Mouse (Mus musculus) adrenal gland, adult (tissue): Measurements from ENCODE around the gene Ell3.

ENCODE experiments used
- DNase-seq, 2 experiments: peaks; one replicate each; pipeline ENCODE4 v3.0.0; 2022 to 2023; ENCODE audit warnings: low spot score in 1 of 2; ENCODE audit not compliant: inconsistent age in 2 of 2

Gene Ell3

DNA sequence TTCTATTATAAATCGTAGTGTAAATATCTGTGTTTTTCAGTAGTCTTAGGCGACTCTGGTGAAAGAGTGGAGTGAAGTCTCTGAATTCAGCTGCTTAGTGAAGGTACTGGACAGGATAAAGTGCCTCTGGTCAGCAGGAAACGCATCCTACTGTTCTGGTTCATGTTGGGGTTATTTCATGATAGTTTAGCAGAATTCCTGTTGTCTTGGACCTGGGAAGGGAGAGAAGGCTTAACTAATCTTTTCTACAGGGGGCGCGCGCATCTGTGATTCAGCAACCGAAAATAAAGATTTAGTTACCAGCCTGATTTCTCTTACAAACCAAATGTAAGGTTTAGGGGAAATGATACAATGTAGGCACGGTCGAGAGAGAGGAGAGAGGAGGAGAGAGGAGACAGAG lies 4.1 kb upstream of the Ell3 start:
- peak; percentile 54 to 84 for DNase-seq

DNA sequence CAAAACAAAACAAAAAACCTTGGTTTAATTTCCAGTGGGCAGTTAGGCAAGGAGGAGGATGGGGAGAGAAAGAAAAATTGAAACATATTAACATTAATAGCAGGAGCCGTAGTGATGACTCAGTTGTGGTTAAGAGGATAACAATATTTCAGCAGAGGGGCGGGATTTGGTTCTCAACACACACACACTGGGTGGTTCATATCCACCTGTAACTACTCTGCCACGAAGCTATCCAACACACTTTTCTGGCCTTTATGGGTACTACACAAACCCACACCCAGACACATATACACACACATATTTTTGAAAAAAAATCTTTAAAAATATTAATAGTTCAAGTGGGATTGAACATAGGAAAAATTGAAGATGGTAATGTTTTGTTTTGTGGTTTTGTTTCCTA lies 2.9 kb upstream of the Ell3 start:
- DNase-seq, result peak in 1 of 2 experiments; percentile 48

DNA sequence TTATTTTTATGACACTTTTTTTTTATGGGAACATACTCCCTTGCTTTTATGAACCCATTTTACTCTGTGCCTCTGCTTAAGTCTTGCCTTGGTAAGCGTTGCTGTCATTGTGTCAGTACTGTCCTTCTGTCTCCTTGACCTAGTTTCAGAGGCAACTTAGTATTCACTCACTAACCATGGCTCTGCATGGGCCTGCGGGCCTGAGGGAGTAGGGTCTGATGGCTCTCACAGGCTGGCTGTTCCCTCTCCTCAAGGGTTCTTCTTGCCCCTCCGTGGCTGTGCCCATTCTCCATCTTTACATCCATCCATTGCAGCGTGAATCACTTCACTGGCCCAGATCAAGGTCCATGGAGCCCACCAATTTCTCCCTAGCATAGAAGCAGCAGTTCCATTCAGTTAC lies 2.4 kb upstream of the Ell3 start:
- peak; percentile 30 to 67 for DNase-seq

DNA sequence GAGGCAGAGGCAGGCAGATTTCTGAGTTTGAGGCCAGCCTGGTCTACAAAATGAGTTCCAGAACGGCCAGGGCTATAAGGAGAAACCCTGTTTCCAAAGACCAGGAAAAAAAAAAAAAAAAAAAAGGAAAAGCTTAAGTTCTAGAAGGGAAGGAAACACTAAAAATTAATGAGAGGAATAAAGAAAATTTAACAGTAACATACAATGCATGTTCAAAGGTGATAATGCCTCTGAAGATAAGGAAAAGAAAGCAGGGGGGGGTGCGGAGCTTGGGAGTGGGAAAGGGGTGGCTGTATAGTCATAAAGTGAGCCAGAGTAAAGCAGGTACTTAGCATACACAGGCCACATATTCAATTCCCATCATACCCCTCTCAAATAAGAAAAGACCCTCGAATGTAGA lies 1.0 kb upstream of the Ell3 start:
- no peak for DNase-seq

DNA sequence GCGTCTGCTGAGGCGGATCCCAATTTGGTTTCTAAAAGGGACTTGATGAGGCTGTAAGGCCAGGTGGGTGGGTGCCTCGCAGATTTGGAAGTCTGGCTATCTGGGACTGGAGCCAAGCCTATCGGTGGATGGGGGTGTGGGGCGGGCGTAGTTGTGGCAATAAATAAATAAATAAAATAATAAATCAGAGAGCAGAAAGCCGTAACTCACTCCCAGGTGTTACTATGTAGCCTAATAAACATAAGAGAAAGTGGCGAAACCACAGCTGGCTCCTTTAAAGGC lies 1.1 kb downstream of the Ell3 start:
- DNase-seq, result peak in 1 of 2 experiments; percentile 30

DNA sequence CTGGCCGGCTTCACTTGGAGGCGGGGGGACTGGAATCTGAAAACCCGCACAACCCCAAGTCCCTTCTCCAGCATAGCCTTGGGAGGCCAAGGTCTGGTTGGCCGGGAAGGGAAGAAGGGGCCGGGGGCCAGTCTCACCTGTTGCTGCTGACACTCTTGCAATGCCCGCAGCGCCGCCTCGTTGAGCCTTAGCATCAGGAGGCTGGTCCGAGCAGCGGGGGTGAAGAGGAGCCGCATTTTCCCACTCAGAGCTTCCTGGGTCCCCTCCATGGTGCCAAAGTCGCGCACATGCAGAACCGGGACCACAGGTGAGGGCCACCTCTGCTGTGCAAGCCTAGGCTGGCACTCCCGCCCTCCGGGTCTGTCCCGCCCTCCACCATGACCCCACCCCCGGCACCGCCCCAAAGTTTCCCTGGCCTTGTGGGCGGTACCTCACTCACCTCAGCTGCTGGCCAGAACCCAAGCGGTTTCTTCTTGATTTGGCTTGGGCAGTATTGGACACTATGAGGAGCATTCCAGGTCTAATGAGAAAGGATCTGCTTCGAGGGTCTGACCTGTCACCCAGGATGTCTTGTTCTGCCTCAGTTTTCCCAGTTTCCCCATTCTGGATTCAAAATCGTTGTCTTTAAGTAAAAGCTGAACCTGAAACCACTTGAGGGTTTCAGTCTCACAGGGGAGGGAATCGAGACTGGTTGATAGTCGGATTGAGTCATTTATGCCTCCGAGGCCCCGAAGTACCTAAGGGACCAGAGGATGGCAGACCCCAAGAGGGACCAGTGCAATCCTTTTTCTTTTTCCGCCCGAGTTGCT lies 1.6 kb downstream of the Ell3 start:
- DNase-seq, result peak; percentile 79 to 94

DNA sequence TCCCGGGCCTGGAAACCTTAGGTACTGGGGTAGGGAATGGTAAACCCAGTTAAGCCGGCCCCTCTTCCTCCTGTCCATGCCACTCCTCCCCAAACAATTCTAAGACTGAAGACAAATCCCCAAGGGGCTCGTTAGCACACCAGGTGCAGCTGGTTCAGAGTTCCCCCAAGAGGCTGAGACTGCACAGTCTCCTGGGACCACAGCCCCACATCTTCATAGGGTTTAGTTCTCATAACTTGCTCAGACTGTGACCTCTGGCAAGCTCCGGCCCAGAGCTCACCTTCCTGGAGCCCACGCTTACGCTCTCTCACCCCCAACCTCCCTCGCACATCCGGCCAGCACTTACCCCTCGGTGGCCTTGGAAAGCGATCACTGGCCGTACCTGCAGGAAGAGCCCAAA lies 2.3 kb downstream of the Ell3 start:
- DNase-seq, result peak in 1 of 2 experiments; percentile 41

DNA sequence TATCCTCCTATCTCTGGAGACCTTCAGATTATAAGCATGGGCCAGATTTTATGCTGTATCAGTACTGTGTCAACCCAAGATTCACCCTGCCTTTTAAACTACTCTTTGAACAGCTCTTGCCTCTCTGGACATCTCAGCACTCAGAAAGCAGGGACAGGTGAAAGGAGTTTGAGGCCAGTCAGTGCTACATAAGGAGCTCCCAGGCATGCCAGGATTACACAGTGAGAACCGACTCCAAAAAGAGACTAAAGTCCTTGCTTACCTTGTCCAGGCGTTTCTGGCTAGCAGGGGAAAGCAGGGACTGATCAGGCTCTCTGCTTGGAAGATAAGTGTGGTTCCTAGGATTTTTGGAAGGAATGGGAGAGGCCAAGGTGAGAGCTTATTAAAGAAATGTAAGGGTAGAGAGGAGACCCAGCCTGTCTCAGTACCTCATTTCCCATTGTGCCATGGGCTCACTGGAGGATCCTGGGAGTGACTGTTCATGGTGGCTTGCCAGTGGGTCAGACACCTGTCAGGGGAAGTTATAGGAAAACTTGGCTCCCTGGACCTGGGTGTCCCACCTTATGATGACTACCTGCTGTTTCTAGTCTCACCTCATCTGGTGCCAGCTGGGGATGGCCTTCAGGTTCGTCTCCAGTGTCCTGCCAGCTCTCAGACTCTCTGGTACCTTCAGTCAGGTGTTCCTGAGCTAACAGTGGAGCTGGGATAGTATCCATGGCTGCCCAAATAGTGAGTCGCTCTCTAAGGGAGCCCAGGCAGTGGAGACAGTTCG lies 3.1 kb downstream of the Ell3 start:
- DNase-seq, result no peak

DNA sequence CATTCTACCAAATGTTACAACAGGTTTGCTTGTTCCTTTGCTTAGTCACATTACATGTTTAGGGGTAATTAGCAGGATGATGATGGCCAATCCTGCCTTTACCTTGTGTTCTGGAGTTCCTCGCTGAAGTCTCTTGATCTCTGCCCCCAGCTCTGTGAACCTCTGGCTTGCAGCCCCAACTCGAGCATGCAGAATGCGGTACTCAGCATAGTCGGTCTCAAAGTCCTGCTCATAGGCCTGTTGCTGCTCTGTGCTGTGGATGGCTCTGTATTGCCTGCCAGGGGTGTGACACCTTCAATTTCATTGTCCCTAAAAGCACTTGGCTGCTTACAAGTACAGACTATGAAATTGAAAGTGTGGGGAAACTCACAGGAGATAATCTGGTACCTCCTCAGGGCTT lies 4.3 kb downstream of the Ell3 start:
- no peak for DNase-seq

DNA sequence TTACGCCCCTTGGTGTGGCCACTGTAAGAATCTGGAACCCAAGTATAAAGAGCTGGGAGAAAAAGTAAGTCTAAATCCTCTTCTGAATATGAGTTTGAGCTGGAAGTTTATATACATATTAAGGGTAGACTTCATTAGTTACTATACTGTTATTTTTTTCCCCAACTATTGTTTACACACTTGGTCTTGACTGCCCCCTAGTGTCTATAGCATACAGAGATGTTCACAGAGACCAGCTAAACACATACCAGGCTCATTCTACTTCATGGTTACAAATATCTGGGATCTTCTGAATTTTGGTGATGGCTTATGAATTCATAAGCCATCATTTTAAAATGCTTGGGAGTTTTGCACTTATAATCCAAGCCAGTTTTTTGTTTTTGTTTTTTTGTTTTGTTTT lies 9.2 kb downstream of the Ell3 start:
- no peak for DNase-seq

DNA sequence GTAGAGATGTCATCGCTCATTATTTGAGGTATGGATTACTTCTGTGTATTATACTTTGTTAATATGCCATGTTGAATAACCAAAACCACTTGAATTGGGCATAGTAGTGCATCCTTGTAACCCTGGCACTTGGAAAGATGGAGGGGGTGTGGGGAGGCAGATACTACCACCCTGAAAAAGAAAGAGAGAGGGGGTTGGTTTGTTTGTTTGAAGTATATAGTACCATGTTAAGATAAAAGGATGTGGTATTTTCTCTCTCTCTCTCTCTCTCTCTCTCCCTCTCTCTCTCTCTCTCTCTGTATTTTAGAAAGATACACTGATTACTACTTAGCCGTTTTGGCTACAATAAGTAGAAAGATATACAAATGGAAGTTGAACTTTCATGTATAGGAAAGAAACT lies 18.2 kb downstream of the Ell3 start:
- no peak for DNase-seq

DNA sequence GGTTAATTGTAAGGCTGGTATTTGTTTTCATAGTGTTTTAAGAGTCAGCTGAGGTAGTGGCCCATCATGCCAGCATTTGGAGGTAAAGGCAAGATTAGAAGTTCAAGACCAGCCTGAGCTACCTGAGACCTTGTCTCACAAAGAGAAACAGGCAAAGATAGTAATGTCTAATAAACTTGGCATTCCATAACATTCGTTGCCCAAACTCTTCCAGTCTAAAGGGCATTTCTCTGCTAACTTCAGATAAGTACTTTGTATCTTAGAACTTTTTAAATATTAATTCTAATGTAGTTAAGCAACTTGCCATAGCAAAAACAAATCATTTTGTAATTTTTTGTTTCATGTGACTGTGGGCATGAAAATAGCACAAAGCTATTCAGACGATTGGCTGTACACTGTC lies 20.9 kb downstream of the Ell3 start:
- DNase-seq, result no peak

DNA sequence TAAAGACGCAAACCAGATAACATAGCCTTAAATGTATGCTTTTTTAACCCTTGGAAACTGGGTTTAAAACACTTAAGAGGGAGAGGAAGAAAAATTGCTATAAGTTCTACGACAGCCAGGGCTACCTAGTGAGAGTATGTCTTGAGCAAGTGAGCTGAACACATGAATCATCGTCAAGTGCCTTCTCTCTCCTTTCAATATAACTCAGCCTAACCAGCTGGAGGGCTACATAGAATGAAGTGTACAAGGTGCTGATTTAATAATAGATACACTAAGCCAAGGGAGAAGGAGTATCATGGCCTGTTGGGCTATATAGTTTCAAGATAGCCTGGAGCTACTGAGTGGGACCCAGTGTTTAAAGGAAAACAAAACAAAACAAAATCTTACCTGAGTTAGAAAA lies 25.6 kb downstream of the Ell3 start:
- DNase-seq, result no peak

DNA sequence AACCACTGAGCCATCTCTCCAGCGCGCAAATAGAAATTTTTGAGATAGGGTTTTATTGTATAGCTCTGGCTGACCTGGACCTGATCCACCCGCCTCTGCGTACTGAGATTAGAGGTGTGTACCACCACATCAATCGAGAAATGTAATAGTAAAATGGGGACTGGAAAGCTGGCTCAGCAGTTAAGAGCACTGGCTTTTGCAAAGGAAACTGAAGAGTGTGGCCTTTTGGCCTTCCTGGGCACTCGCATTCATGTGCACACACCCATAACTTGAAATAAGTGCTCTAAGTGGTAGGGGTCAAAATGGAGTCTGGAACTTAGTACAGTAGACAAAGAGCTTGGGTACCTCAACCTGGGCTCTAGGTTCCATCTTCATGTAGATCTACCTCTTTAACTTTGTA lies 27.7 kb downstream of the Ell3 start:
- DNase-seq, result no peak

DNA sequence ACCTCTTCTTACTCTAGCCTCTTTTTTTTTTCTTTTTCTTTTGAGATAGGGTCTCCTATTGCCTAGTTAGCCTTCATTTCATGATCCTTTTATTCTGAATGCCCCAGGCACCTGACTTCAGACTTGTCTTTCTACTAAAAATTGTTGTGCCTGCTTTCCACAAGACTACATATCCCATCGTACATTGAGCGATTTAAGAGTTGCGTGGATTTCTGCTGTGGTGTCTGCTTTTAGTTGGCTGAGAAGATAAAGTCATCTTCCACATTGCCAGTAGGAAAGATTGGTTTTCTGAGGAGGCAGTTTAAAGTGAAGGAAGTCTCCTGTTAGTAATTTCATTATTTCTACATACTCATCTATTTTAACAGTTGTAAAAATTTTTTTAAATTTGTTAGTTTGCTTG lies 28.5 kb downstream of the Ell3 start:
- no peak for DNase-seq

DNA sequence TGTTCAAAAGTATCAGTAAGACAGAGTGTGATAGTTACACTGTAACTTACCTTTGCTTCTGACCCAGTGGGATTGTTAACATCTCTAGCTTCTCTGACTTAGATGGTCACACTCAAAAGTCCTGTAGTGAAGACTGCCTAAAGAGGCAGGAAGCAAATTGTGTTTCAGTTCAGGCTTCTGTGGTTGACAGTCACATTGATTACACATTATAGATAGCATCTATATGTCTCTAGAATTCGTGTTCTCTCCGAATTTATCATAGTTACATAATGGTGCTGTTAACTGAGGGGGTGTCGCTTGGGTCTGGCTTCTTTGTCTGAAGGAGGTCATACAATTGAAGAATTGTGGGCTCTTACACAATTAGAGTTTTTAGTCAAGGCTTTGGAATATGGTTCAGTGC lies 29.0 kb downstream of the Ell3 start:
- DNase-seq, result peak in 1 of 2 experiments; percentile 50

DNA sequence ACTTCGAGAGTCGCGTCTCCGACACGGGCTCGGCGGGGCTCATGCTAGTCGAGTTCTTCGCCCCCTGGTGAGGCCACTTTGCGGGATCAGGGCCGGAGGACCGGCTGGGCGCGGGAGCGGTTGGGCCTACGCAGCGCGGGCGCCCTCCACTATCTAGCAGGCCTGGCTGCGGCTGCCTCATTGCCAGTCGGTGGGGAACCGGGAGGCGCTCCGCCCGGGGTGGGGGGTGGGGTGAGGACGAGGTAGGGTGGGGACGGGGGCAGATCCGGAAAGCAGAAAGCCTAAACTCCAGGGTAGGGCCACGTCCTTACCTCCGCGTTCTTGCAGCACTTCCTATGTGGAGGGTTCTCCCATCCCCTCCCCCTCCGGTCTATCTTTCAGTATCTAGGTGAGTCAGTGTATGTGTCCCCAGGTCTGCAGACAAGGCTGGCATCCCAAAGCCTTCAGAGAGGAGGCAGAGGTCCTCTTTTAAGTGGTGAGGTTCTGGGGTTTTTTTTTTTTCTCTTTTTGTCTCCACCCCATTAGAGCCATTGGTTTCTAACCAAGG lies 29.9 kb downstream of the Ell3 start:
- peak; percentile 59 to 84 for DNase-seq

DNA sequence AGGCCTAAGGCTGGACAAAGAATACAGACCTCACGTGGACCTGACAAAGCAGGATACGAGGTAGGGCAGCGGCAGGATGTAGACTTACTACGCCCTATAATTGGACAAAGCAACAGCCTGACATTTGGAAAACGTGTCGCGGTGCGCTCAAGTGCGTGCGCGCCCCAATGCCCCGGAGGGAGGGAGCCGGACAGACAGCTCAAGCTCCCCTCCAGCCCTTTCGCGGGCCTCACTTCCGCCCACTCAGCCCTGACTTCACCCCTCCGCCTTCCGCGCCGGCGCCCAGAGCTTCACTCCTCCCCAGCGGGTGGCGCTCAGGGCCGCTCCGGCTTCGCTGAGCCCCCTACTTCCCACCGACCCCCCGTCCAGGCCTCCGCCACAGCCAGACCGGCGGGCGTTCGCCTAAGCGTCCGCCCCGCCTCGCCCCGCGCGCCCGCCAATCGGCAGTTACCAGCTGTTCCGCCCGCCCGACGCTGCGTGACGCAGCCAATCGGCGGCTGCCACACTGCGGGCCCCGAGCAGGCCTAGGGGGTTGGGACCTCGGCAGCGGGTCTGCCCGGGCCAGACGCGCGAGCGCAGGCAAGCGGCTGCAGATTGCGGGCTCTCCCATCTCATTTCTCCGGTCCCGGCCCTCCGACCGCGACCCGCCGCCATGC lies 30.6 kb downstream of the Ell3 start, which contains the start of the genes Pdia3 and Catsper2:
Gene Pdia3, plus strand, starts transcription at position 389 of the 656 bp plus-strand sequence.
Gene Catsper2, minus strand, starts transcription at position 406 of the 656 bp plus-strand sequence.
- DNase-seq, result peak; percentile 98 to 99

DNA sequence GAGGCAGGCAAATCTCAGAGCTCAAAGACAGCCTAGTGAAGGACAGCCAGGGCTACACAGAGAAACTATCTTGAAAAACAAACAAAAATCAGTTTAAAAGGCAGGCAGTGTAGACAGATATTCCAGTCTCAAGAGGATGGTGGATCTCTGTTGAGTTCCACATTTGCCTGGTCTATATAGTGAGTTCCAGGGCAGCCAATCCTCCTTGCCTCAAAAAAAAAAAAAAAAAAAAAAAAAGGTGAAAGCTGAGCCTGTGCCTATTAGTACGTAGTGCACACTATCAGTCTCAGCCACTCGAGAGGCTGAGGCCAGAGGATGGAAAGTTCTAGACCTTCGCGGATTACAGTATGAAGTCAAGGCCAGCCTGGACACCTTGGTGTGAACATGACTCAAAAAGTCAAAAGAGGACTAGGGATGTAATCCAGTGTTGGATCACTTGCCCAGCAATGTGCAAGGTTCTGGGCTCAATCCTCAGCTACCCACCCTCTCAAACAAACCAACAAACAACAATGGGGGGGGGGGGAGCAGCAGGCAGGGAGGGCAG lies 31.2 kb downstream of the Ell3 start:
- peak in 1 of 2 experiments; percentile 68 for DNase-seq

DNA sequence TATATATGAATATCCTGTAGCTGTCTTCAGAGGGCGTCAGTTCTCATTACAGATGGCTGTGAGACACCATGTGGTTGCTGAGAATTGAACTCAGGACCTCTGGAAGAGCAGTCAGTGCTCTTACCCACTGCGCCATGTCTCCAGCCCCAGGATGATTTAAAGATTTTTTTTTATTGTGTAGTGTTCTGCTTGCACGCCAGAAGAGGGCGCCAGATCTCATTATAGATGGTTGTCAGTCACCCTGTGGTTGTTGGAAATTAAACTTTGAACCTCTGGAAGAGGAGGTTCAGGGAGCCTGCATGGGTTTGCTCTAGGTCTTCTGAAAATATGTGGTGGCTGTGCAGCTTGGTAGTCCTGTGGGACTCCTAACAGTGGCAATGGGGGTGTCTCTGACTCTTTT lies 35.9 kb downstream of the Ell3 start:
- DNase-seq, result peak; percentile 37 to 70

DNA sequence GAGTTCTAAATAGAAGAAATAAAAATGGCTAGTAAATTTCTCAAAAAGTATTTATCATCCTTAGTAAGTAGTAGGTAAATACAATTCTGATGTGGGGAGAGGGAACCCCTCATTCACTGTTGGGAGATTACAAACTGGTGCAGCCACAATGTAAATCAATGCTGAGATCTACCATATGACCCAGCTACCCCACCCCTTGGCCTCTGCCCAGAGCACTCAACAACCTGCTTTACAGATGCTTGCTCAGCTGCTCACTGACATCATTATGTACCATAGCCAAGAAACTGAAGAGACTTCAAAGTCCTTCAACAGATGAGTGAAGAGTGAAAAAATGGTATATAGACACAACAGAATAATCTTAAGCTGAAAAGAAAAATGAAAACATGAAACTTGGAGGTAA lies 40.8 kb downstream of the Ell3 start:
- DNase-seq, result no peak
